Mouse (Mus musculus) embryonic fibroblast, embryonic 13.5 days (primary cell): ENCODE measurements around the gene Dpf1. TPM values are rescaled to one million over a fixed set of nuclear protein-coding genes. Genes with fewer than 3 reads are reported as not detected.

Experiments used
- H3K27ac ChIP-seq: 2 replicates; pipeline ENCODE4 v1.5.1; 2012; ENCODE audit warnings: low read length, control low read depth, inconsistent platforms; ENCODE audit not compliant: insufficient read depth
- H3K4me1 ChIP-seq: 2 replicates; pipeline ENCODE4 v1.6.1; 2011; ENCODE audit warnings: low read length; ENCODE audit not compliant: control insufficient read depth, insufficient read depth
- H3K4me3 ChIP-seq: 2 replicates; pipeline ENCODE4 v1.5.1; 2011; ENCODE audit warnings: mild to moderate bottlenecking, control low read depth, low read length; ENCODE audit not compliant: insufficient read depth
- CTCF ChIP-seq: IDR thresholded peaks from 2 replicates; pipeline ENCODE4 v1.5.1; 2011; ENCODE audit warnings: mild to moderate bottlenecking, control low read depth, low read length, moderate library complexity, borderline replicate concordance; ENCODE audit not compliant: insufficient read depth
- POLR2A ChIP-seq: IDR thresholded peaks from 2 replicates; pipeline ENCODE4 v1.6.1; 2011; ENCODE audit warnings: low read depth, mild to moderate bottlenecking, control low read depth, low read length, moderate library complexity
- polyA plus RNA-seq: library from polyadenylated mRNA; stranded (reverse); fragments of >200 nt; gene quantifications from 2 replicates; pipeline ENCODE4 v1.2.4, GENCODE M21; 2011; ENCODE audit warnings: low read depth; ENCODE audit not compliant: missing spikeins, insufficient read length

Dpf1 gene
- polyA plus RNA-seq, 1 experiment: 6.6 TPM

DNA sequence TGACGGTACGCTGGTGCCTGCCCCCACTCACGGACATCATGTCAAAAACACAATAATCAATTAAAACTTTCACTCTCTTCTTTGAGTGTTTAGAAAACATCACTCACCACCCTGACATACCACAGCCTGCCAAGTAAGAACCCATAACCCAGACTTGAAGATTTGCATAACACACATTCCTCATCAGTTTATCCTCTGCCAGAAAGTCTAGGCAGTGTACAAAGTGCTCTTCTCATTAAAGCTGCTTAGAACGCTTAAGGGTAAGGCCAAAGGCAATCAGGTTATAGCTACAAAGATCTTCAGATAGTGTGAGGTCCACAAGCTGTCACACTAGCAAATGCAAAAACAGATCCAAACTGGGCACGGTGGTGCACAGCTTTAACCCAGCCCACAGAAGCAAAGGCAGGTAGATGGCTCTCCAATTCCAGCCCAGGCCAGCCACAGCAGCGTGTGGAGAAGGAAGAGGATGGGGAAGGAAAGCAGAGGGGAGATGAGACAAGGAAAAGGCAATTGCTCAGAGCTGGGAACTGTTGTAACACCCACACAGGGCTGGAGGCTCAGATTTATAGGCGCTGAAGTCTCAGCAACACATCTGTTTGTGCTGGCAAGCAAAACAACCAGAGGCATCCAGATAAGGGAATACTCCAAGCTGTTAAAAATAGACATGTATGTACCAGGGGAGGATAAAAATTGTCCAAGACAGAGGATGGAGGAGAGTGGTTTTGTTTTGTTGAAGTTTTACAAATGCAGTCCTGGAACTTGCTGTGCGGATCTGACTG is 31.9 kb upstream of the Dpf1 start:
- peak overlapping the region; percentile 76 for H3K27ac ChIP-seq
- no peaks in the 10 kb centered on the region; the same call in 1 of the 2 replicates for H3K4me1 ChIP-seq
- no peak for TF ChIP-seq CTCF
- no peak for TF ChIP-seq POLR2A
- H3K4me3 ChIP-seq: no peak overlapping the region

DNA sequence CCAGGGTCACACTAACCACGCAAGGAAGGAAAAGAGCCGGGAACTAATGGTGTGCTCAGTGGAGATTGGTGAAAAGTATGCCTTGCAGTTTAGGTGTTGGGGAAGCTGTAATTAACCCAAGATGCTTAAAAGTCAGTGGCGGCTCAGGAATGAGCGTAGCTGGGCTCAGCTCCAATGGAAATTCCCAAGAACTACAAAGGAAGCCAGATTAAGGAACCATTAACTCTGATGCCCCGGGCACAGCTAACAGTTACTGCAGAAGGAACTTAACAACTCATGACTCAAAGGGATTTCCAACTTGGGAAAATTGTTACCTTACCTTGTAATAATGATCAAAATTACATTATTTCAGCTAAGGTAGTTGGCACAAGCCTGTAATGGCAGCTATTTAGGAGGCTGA is 27.0 kb upstream of the Dpf1 start:
- H3K27ac ChIP-seq: peak overlapping the region; percentile 35; the same call in 1 of the 2 replicates
- H3K4me3 ChIP-seq: no peak overlapping the region
- H3K4me1 ChIP-seq: no peaks in the 10 kb centered on the region; the same call in 1 of the 2 replicates
- no peak for TF ChIP-seq POLR2A
- no peak for TF ChIP-seq CTCF

DNA sequence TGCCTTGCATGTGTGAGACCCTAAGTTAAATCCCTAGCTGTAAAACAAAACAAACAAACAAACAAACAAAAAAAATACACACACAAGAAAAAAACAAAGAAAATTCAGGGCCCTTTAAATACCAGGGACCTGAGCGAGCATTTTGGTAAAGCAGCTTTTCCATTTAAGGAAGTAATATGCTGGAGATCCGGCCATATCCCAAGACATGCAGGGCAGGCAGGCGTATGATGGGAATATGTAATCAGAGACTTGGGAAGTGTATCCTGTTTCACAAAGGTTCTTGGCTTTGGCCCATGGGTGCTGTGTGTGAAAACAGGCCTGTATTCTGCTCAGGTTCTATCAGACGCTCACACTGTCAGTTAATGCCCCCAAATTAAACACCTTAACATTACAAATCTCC is 26.2 kb upstream of the Dpf1 start:
- no peaks in the 10 kb centered on the region for H3K4me1 ChIP-seq
- TF ChIP-seq CTCF (no peak), POLR2A (no peak)
- H3K27ac ChIP-seq: no peak overlapping the region
- no peak overlapping the region for H3K4me3 ChIP-seq

DNA sequence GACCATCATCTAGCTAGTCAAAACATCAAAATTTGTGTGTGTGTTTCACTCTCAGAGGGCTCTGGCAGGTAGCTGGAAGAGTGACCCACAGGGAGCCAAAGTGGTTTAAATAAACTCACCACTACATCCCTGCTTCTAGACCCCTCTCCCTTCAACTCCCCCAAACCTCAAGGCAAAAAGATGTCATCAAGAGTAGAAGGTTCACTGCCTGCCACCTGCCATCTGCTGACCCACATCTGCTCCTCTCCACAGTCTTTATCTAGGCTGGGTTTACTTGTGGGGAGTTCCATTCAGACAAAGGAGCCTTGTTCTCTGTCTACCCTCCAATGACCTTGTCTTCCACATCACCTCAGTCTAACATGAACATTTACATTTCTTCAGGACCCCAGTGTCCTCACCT is 24.5 kb upstream of the Dpf1 start:
- H3K4me1 ChIP-seq: no peaks in the 10 kb centered on the region
- H3K4me3 ChIP-seq: no peak overlapping the region
- TF ChIP-seq CTCF (no peak), POLR2A (no peak)
- H3K27ac ChIP-seq: no peak overlapping the region

DNA sequence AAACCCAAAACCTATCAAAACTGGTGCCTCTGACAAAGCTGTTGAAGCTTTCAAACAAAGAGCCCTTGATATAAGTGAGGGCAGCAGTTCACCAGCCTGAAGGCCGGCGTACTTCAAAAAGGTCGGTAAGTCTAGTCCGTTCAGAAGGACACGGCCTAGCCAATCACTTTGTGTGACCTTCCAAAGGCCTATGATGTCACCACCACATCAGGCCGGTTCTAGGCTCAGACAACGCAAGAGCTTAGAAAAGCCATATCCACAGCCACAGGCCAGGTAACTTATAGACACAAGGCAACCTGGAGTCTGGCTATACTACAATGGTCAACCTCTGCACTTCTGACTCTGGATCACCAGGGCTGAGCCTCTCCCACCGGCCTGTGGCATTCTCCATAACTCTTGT is 23.8 kb upstream of the Dpf1 start:
- TF ChIP-seq POLR2A (no peak), CTCF (no peak)
- Histone ChIP-seq H3K4me3 (no peak overlapping the region), H3K4me1 (no peaks in the 10 kb centered on the region), H3K27ac (no peak overlapping the region)

DNA sequence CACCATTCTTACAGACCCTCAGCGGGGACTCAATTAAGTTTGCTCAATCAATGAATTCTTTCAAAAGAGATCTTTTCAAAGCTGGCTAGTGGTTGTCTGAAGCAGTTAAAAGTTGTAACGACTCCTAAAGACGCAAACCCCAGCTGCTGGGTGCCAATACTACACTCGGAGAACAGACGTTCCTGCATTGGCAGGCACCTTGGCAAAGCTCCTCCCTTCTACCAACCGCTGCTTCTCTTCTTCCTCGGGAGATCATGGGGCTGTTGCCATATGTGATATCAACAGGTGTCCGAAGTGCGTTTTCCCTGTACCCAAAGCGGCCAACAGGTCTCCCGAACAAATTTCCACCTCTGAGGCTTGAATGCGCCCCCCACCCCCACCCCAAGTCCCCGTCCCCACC is 22.9 kb upstream of the Dpf1 start:
- no peak for TF ChIP-seq CTCF
- Histone ChIP-seq H3K27ac (no peak overlapping the region), H3K4me1 (no peaks in the 10 kb centered on the region), H3K4me3 (no peak overlapping the region)

DNA sequence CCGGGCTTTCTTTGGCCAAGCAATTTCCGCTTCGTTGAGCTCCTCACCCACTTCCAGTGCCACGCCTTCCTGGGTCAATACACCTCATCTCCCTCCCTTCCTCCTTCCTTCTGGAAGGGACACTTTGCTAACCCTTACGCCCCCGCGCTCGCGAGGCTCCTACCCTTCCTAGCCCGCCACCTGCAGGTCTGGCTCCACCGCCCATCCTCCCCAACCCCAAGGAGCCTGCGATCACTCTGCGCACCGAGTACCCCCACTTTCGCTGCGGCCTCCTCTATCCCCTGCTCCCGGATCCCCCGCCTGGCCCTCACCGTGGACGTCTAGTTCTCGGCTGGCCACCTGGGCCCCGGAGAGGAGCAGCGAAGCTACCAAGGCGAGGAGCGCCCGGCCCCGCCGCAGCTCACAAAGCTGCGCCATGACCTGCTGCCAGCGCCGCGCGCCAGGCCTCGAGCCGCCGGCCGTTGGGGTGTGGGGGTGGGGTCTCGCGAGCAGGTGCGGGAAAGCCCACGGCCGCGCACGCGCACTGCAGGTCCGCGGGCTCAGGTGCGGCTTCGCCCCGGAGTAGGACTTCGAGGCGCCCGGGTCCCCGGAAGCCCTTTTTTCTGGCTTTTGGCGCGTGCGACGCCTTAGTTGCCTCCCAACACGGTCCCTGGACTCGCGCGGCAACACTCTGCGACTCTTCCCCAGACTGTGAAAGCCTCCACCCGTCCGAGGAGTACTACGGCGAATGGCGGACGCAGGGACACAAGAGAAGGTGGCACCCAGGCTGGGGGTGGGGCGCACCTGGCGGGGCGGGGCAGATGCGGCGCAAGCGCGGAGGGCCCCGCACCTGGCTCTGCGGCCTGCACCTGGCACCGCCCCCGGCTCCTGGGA is 22.3 kb upstream of the Dpf1 start, which contains the start of gene Spint2:
Spint2 (minus strand) TSS at position 712 of the 873 bp plus-strand sequence.
- no peak for TF ChIP-seq POLR2A
- no peak for TF ChIP-seq CTCF
- Histone ChIP-seq H3K27ac (no peak within 1 kb of the TSS), H3K4me3 (peak within 1 kb of the TSS; percentile 27), H3K4me1 (no peaks in the 10 kb centered on the region)

DNA sequence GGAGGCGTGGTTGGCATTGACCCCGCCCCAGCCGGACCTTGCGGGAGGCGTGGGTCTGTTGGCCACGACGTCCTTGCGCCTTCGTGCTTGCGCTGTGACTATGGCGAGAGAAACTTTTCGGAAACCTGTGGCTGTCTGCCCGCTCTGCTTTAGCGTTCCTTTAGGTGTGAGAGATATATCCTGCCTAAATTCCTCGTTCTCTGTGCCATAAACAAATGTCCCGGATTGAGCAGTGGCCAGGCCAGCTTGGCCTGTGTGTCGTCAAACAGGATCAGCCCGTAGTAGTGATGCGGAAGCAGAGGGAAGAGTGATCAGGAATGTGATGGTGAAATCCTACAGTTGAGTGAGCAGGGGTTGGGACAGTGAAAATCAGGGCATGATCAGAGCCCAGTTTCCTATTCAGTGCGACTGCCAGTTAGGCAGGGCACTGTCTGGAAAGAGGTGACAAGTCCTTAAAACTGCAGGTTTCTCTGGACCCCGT is 21.6 kb upstream of the Dpf1 start:
- no peaks in the 10 kb centered on the region for H3K4me1 ChIP-seq
- no peak overlapping the region for H3K27ac ChIP-seq
- 0 out of 2 replicates have a peak overlapping the region, but pooled peaks have one; percentile 27 for H3K4me3 ChIP-seq
- TF ChIP-seq POLR2A: no peak
- no peak for TF ChIP-seq CTCF

DNA sequence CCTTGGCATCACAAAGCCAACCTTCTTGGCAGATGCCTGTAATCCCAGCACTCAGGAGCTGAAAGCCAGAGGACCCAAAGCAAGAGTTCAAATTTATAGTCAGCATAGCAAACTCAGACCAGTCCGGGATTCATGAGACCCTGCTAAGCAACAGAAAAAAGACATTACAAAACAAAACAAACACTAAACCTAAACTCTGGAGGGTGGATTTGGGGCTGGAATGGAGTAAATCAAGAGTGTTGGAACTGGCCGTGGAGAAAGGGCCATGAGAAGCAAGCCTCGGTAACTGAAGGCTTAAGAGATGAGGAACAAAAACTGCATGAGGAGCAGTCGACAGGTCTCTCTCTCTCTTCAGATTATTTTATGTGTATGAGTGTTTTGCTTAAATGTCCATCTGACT is 19.9 kb upstream of the Dpf1 start:
- Histone ChIP-seq H3K27ac (no peak overlapping the region), H3K4me1 (no peaks in the 10 kb centered on the region), H3K4me3 (no peak overlapping the region)
- TF ChIP-seq CTCF (no peak), POLR2A (no peak)
